Mouse (Mus musculus) midbrain, embryonic 14.5 days (tissue): Measurements from ENCODE around the gene Elovl6. TPM values are rescaled to one million over a fixed set of nuclear protein-coding genes. Genes with fewer than 3 reads are reported as not detected.
A peak's percentile ranks its signal among the peaks of the same experiment; 100 is the strongest.

Experiments used
- ATAC-seq: fragments of 200-750 bp; cut with Nextera tagmentation; 2 replicates; pipeline ENCODE4 v1.8.0; 2017; ENCODE audit warnings: moderate number of reproducible peaks, moderate library complexity; ENCODE audit not compliant: low FRiP score, low TSS enrichment
- DNase-seq: peaks from one replicate; pipeline ENCODE4 v3.0.0-alpha.2; 2015
- H3K27ac ChIP-seq: fragments of 300-500 bp; sonication (generic); replicated peaks from 2 replicates; pipeline ENCODE4 v1.5.1; 2014; ENCODE audit warnings: mild to moderate bottlenecking, low read depth, low read length, moderate library complexity
- H3K27me3 ChIP-seq: fragments of 300-500 bp; sonication (generic); 2 replicates; pipeline ENCODE4 v1.6.1; 2014; ENCODE audit warnings: low read length, control low read depth, mixed read lengths; ENCODE audit not compliant: control insufficient read depth, insufficient read depth
- H3K36me3 ChIP-seq: fragments of 300-500 bp; sonication (generic); 2 replicates; pipeline ENCODE4 v1.6.1; 2014; ENCODE audit warnings: low read length, control low read depth; ENCODE audit not compliant: control insufficient read depth, insufficient read depth
- H3K4me1 ChIP-seq: fragments of 300-500 bp; sonication (generic); 2 replicates; pipeline ENCODE4 v1.6.1; 2014; ENCODE audit warnings: mild to moderate bottlenecking, antibody characterized with exemption, low read length, control low read depth; ENCODE audit not compliant: control insufficient read depth, insufficient read depth
- H3K4me2 ChIP-seq: fragments of 300-500 bp; sonication (generic); 2 replicates; pipeline ENCODE4 v1.6.1; 2014; ENCODE audit warnings: mild to moderate bottlenecking, low read length, moderate library complexity
- H3K4me3 ChIP-seq: fragments of 300-500 bp; sonication (generic); replicated peaks from 2 replicates; pipeline ENCODE4 v1.5.1; 2014; ENCODE audit warnings: low read depth, low read length
- H3K9ac ChIP-seq: fragments of 300-500 bp; sonication (generic); replicated peaks from 2 replicates; pipeline ENCODE4 v1.6.1; 2014; ENCODE audit warnings: mild to moderate bottlenecking, low read length, moderate library complexity
- H3K9me3 ChIP-seq: fragments of 300-500 bp; sonication (generic); 2 replicates; pipeline ENCODE4 v1.6.1; 2016; ENCODE audit warnings: low read length, control low read depth, mixed read lengths; ENCODE audit not compliant: control insufficient read depth
- WGBS: fragments of 180-500 bp; shearing (Covaris S2); extraction: QIAGEN DNeasy Blood & Tissue Kit; methylation state at CpG from one replicate; pipeline ENCODE4 v1.1.7; 2014; 5-methylcytosine and 5-hydroxymethylcytosine counted together
- polyA plus RNA-seq: library from polyadenylated mRNA; unstranded; fragments of >200 nt; fragmentation: Nextera tagmentation; extraction: Ambion mirVana; gene quantifications from 2 replicates; pipeline ENCODE4 v1.2.1, GENCODE M21; 2014

The Elovl6 gene
- polyA plus RNA-seq, 1 experiment from 2014 or later, result 30.4 TPM

- WGBS, result 80% methylated on average over 4 of the region's 4 CpGs
- no peaks in the 10 kb centered on the region for H3K4me1 ChIP-seq
These were observed 124.4 kb downstream of the Elovl6 start for GRCm38 (mm10) chr3:129656540-129656939.

DNA sequence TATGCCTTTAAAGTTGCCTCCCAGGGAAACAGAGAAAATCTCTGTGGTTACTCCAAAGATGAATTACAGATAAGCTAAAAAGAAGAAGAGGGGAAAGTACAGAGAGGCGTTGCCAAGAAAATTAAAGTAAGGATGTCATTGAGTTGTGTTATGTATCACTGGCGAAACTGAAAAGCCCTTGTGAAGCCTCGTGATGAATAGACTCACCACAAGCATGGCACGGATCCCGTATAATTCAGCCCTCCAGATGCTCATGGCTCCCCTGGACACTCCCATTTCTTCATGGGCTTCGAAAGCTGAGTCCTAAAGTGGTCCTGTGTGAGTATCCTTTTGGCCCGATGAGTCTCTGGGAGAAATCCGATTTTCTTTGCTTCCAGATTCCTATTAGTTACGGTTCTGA is 125.1 kb downstream of the Elovl6 start:
- no peak for DNase-seq
- no peaks in the 10 kb centered on the region for H3K4me1 ChIP-seq

More at GRCm38 (mm10) chr3:129656540-129656939, 124.4 kb downstream of the Elovl6 start:
- no peak for ATAC-seq
- DNase-seq, result no peak
- H3K9ac ChIP-seq, result no peak overlapping the region
- H3K27ac ChIP-seq, result no peak overlapping the region
- no peak overlapping the region for H3K4me2 ChIP-seq
- no peaks in the 10 kb centered on the region for H3K9me3 ChIP-seq
- H3K27me3 ChIP-seq, result no peaks in the 10 kb centered on the region
- no peaks in the 10 kb centered on the region for H3K36me3 ChIP-seq
- H3K4me3 ChIP-seq, result no peak overlapping the region

GRCm38 (mm10) chr3:129657775-129658174 is 125.6 kb downstream of the Elovl6 start:
- Histone ChIP-seq H3K4me1 (no peaks in the 10 kb centered on the region), H3K4me3 (no peak overlapping the region), H3K27me3 (no peaks in the 10 kb centered on the region), H3K9me3 (no peaks in the 10 kb centered on the region), H3K27ac (no peak overlapping the region), H3K9ac (no peak overlapping the region), H3K4me2 (no peak overlapping the region), H3K36me3 (no peaks in the 10 kb centered on the region)
- no peak for ATAC-seq
- no peak for DNase-seq
- 93% methylated on average over 11 of the region's 11 CpGs for WGBS

More for the DNA sequence above, 125.1 kb downstream of the Elovl6 start:
- Histone ChIP-seq H3K4me3 (no peak overlapping the region), H3K4me2 (no peak overlapping the region), H3K27me3 (no peaks in the 10 kb centered on the region), H3K9ac (no peak overlapping the region), H3K36me3 (no peaks in the 10 kb centered on the region), H3K27ac (no peak overlapping the region), H3K9me3 (no peaks in the 10 kb centered on the region)
- ATAC-seq, result no peak
- WGBS, result 88% methylated on average over 9 of the region's 9 CpGs

DNA sequence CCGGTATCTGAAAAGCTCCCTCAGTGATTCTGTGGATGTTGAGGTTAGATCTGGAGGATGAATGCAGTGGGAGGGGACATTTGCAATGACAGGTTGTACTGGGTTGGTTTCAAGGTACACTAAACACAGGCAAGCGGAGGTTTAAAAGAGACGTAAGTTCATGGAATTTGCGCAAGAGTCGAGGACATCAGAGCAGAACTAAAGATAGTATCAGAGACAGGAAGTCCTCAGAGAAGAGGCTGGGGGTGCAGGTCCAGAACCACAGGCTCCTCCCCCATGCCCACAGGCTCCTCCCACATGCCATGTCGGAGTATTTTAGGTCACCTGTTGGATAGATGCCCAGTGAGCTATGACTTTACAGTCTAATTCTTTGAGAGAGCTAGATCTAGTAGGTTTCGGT is 126.6 kb downstream of the Elovl6 start:
- no peak overlapping the region for H3K9ac ChIP-seq
- 95% methylated on average over 7 of the region's 7 CpGs for WGBS

GRCm38 (mm10) chr3:129663906-129664305 is 131.8 kb downstream of the Elovl6 start:
- H3K9me3 ChIP-seq, result no peaks in the 10 kb centered on the region
- H3K4me3 ChIP-seq, result no peak overlapping the region
- no peaks in the 10 kb centered on the region for H3K4me1 ChIP-seq
- H3K27me3 ChIP-seq, result no peaks in the 10 kb centered on the region
- H3K4me2 ChIP-seq, result no peak overlapping the region
- ATAC-seq (no peak), DNase-seq (no peak)
- no peak overlapping the region for H3K9ac ChIP-seq
- no peak overlapping the region for H3K27ac ChIP-seq
- 67% methylated on average over 2 of the region's 2 CpGs for WGBS
- no peaks in the 10 kb centered on the region for H3K36me3 ChIP-seq

More for the DNA sequence above, 126.6 kb downstream of the Elovl6 start:
- H3K36me3 ChIP-seq, result no peaks in the 10 kb centered on the region
- H3K4me3 ChIP-seq, result no peak overlapping the region
- no peak overlapping the region for H3K4me2 ChIP-seq
- H3K9me3 ChIP-seq, result no peaks in the 10 kb centered on the region
- ATAC-seq (no peak), DNase-seq (no peak)
- H3K27me3 ChIP-seq, result no peaks in the 10 kb centered on the region
- no peaks in the 10 kb centered on the region for H3K4me1 ChIP-seq
- no peak overlapping the region for H3K27ac ChIP-seq

DNA sequence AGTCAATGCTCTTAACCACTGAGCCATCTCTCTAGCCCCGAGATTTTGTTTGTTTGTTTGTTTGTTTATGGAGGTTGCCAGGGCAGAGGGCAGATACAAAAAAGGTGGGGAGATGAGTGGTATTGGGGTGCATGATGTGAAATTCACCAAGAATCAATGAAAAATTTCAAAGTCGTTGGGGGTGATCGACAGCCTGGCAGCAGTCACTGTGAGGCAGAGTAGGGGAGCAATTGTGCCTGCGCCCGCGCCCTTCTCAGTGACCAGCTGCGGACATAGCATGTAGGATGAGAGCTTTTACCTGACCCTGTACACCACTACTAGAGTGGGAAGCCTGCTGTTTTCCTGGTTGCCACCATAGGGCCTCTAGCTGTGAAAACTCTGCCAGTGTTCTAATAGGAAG is 143.8 kb downstream of the Elovl6 start:
- Histone ChIP-seq H3K36me3 (no peaks in the 10 kb centered on the region), H3K27me3 (no peaks in the 10 kb centered on the region), H3K9me3 (no peaks in the 10 kb centered on the region), H3K27ac (no peak overlapping the region), H3K4me1 (no peaks in the 10 kb centered on the region), H3K9ac (no peak overlapping the region), H3K4me3 (no peak overlapping the region), H3K4me2 (no peak overlapping the region)
- no peak for DNase-seq
- WGBS, result 94% methylated on average over 7 of the region's 7 CpGs
- no peak for ATAC-seq

- no peak overlapping the region for H3K4me3 ChIP-seq
- H3K36me3 ChIP-seq, result no peaks in the 10 kb centered on the region
- H3K4me2 ChIP-seq, result no peak overlapping the region
- ATAC-seq (no peak), DNase-seq (peak; percentile 48)
- no peaks in the 10 kb centered on the region for H3K27me3 ChIP-seq
- WGBS, result 56% methylated on average over 5 of the region's 5 CpGs
- no peaks in the 10 kb centered on the region for H3K4me1 ChIP-seq
- no peak overlapping the region for H3K9ac ChIP-seq
- no peaks in the 10 kb centered on the region for H3K9me3 ChIP-seq
- H3K27ac ChIP-seq, result no peak overlapping the region
These were observed 148.1 kb downstream of the Elovl6 start for GRCm38 (mm10) chr3:129680258-129680657.

DNA sequence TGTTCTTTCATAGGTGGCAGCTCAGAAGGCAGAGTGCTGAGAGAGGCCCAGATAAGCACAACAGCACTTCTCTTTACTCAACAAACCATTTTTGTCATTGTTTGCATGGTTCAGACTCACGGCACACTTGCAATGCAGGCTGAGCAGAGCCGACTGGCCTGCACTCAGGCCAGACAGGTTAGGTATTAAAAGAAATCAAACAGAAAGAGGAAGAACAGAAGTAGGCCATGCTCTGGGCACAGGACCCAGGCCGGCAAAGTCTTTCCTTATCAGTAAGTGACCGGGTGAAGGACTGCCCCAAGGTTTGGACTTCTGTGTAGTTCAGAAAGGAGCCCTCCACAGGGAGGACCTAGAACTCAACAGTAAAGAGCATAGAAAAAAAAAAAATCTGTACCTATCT is 149.7 kb downstream of the Elovl6 start:
- H3K9me3 ChIP-seq, result no peaks in the 10 kb centered on the region
- H3K4me2 ChIP-seq, result no peak overlapping the region
- no peaks in the 10 kb centered on the region for H3K4me1 ChIP-seq
- no peak overlapping the region for H3K9ac ChIP-seq
- DNase-seq (no peak), ATAC-seq (no peak)
- H3K27ac ChIP-seq, result no peak overlapping the region
- H3K36me3 ChIP-seq, result no peaks in the 10 kb centered on the region
- H3K4me3 ChIP-seq, result no peak overlapping the region
- H3K27me3 ChIP-seq, result no peaks in the 10 kb centered on the region
- 97% methylated on average over 4 of the region's 4 CpGs for WGBS

DNA sequence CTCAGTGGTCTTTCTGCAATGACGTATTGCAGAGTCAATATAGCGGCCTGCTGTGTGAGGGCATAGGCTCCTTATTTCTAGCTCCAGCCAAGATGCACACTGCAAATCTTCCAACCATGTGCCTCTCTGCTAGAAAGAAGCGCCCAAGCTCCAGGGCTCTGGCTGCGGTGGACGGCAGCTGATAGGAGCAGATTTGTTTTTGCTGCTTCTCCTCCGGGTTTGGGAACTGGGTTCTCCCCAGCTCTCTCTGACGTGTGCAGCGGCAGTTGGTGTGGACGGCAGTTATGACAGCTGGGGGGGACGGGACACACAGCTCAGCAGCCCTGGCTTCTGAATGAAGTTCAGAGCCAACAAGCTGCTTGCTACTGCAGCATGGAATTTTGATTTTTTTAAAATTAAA is 150.2 kb downstream of the Elovl6 start:
- DNase-seq, result no peak
- H3K4me1 ChIP-seq, result no peaks in the 10 kb centered on the region
- WGBS, result 92% methylated on average over 10 of the region's 10 CpGs
- no peak overlapping the region for H3K9ac ChIP-seq
- no peak overlapping the region for H3K27ac ChIP-seq
- H3K27me3 ChIP-seq, result no peaks in the 10 kb centered on the region
- no peak for ATAC-seq
- no peaks in the 10 kb centered on the region for H3K36me3 ChIP-seq
- no peak overlapping the region for H3K4me3 ChIP-seq
- no peaks in the 10 kb centered on the region for H3K9me3 ChIP-seq
- H3K4me2 ChIP-seq, result no peak overlapping the region
